Mouse (Mus musculus): ENCODE results near the gene Trpc7. TPM values are rescaled to one million over a fixed set of nuclear protein-coding genes. Genes with fewer than 3 reads are reported as not detected.

Trpc7 gene
- polyA plus RNA-seq, 1 experiment from 2014 or later, result 0.07 TPM

- Histone ChIP-seq H3K27me3 (ENCODE audit: insufficient read depth, poor library complexity, severe bottlenecking) (no peaks in the 10 kb centered on the region), H3K4me1 (replicated peaks) (peaks cover 11% of the 10 kb centered on the region), H3K9me3 (no peaks in the 10 kb centered on the region), H3K27ac (no peak overlapping the region), H3K4me3 (no peak overlapping the region), H3K36me3 (no peaks in the 10 kb centered on the region)
- DNase-seq (ENCODE audit: low spot score), result peak; percentile 6
- 59% methylated on average over 6 of the region's 6 CpGs for WGBS
Measured at GRCm38 (mm10) chr13:56862011-56862410, 33.8 kb downstream of the Trpc7 start.

- no peaks in the 10 kb centered on the region for H3K36me3 ChIP-seq
- H3K27me3 ChIP-seq (ENCODE audit: insufficient read depth, poor library complexity, severe bottlenecking), result no peaks in the 10 kb centered on the region
- H3K4me3 ChIP-seq, result no peak overlapping the region
- H3K27ac ChIP-seq, result no peak overlapping the region
- no peak for DNase-seq (ENCODE audit: low spot score)
- no peaks in the 10 kb centered on the region for H3K9me3 ChIP-seq
- peaks cover 18% of the 10 kb centered on the region for H3K4me1 ChIP-seq (replicated peaks)
- WGBS, result 79% methylated on average over 8 of the region's 8 CpGs
Measured at GRCm38 (mm10) chr13:56854506-56854905, 41.3 kb downstream of the Trpc7 start.

- H3K4me1 ChIP-seq (replicated peaks), result peaks cover 18% of the 10 kb centered on the region
- WGBS, result 38% methylated on average over 5 of the region's 5 CpGs
- peak; percentile 21 for DNase-seq (ENCODE audit: low spot score)
- H3K9me3 ChIP-seq, result no peaks in the 10 kb centered on the region
- no peak overlapping the region for H3K4me3 ChIP-seq
- no peaks in the 10 kb centered on the region for H3K36me3 ChIP-seq
- 0 out of 2 replicates have a peak overlapping the region, but pooled peaks have one; percentile 41 for H3K27ac ChIP-seq
- H3K27me3 ChIP-seq (ENCODE audit: insufficient read depth, poor library complexity, severe bottlenecking), result no peaks in the 10 kb centered on the region
Measured at GRCm38 (mm10) chr13:56853436-56853835, 42.4 kb downstream of the Trpc7 start.

- H3K9me3 ChIP-seq, result no peaks in the 10 kb centered on the region
- DNase-seq (ENCODE audit: low spot score), result no peak
- no peak overlapping the region for H3K27ac ChIP-seq
- 86% methylated on average over 3 of the region's 3 CpGs for WGBS
- H3K27me3 ChIP-seq (ENCODE audit: insufficient read depth, poor library complexity, severe bottlenecking), result no peaks in the 10 kb centered on the region
- no peaks in the 10 kb centered on the region for H3K36me3 ChIP-seq
- H3K4me3 ChIP-seq, result no peak overlapping the region
- no peaks in the 10 kb centered on the region for H3K4me1 ChIP-seq (replicated peaks)
Measured at GRCm38 (mm10) chr13:56845866-56846265, 49.9 kb downstream of the Trpc7 start.

- Histone ChIP-seq H3K36me3 (no peaks in the 10 kb centered on the region), H3K27ac (no peak overlapping the region), H3K27me3 (ENCODE audit: insufficient read depth, poor library complexity, severe bottlenecking) (no peaks in the 10 kb centered on the region), H3K4me3 (no peak overlapping the region), H3K4me1 (replicated peaks) (no peaks in the 10 kb centered on the region), H3K9me3 (no peaks in the 10 kb centered on the region)
- DNase-seq (ENCODE audit: low spot score), result no peak
- 86% methylated on average over 12 of the region's 12 CpGs for WGBS
Measured at GRCm38 (mm10) chr13:56815471-56815870, 80.3 kb downstream of the Trpc7 start.

GRCm38 (mm10) chr13:56806776-56807490 is 88.9 kb downstream of the Trpc7 start:
- H3K4me1 ChIP-seq (replicated peaks), result peaks cover 8% of the 10 kb centered on the region; the same call in 1 of the 2 replicates
- H3K4me3 ChIP-seq, result peak overlapping the region; percentile 45
- no peaks in the 10 kb centered on the region for H3K36me3 ChIP-seq
- peak overlapping the region; percentile 66 for H3K27ac ChIP-seq
- H3K27me3 ChIP-seq (ENCODE audit: insufficient read depth, poor library complexity, severe bottlenecking), result peaks cover 9% of the 10 kb centered on the region; the same call in 1 of the 2 replicates
- peak; percentile 89 for DNase-seq (ENCODE audit: low spot score)
- WGBS, result 11% methylated on average over 27 of the region's 27 CpGs
- no peaks in the 10 kb centered on the region for H3K9me3 ChIP-seq

- H3K27ac ChIP-seq, result no peak overlapping the region
- peaks cover 8% of the 10 kb centered on the region; the same call in 1 of the 2 replicates for H3K4me1 ChIP-seq (replicated peaks)
- H3K4me3 ChIP-seq, result no peak overlapping the region
- 91% methylated on average over 3 of the region's 3 CpGs for WGBS
- H3K9me3 ChIP-seq, result no peaks in the 10 kb centered on the region
- peaks cover 9% of the 10 kb centered on the region; the same call in 1 of the 2 replicates for H3K27me3 ChIP-seq (ENCODE audit: insufficient read depth, poor library complexity, severe bottlenecking)
- DNase-seq (ENCODE audit: low spot score), result no peak
- H3K36me3 ChIP-seq, result no peaks in the 10 kb centered on the region
Measured at GRCm38 (mm10) chr13:56805131-56805530, 90.7 kb downstream of the Trpc7 start.

GRCm38 (mm10) chr13:56797459-56797858 is 98.3 kb downstream of the Trpc7 start:
- peaks cover 20% of the 10 kb centered on the region for H3K4me1 ChIP-seq (replicated peaks)
- no peak overlapping the region for H3K27ac ChIP-seq
- no peaks in the 10 kb centered on the region for H3K36me3 ChIP-seq
- DNase-seq (ENCODE audit: low spot score), result no peak
- H3K27me3 ChIP-seq (ENCODE audit: insufficient read depth, poor library complexity, severe bottlenecking), result no peaks in the 10 kb centered on the region
- WGBS, result 88% methylated on average over 7 of the region's 7 CpGs
- H3K9me3 ChIP-seq, result no peaks in the 10 kb centered on the region
- no peak overlapping the region for H3K4me3 ChIP-seq

GRCm38 (mm10) chr13:56795501-56795900 is 100.3 kb downstream of the Trpc7 start:
- Histone ChIP-seq H3K9me3 (no peaks in the 10 kb centered on the region), H3K4me3 (no peak overlapping the region), H3K27me3 (ENCODE audit: insufficient read depth, poor library complexity, severe bottlenecking) (no peaks in the 10 kb centered on the region), H3K27ac (no peak overlapping the region), H3K4me1 (replicated peaks) (peaks cover 28% of the 10 kb centered on the region), H3K36me3 (no peaks in the 10 kb centered on the region)
- 75% methylated on average over 7 of the region's 7 CpGs for WGBS
- DNase-seq (ENCODE audit: low spot score), result no peak

GRCm38 (mm10) chr13:56794441-56794840 is 101.4 kb downstream of the Trpc7 start:
- Histone ChIP-seq H3K27ac (0 out of 2 replicates have a peak overlapping the region, but pooled peaks have one; percentile 25), H3K4me1 (replicated peaks) (peaks cover 28% of the 10 kb centered on the region), H3K4me3 (no peak overlapping the region), H3K27me3 (ENCODE audit: insufficient read depth, poor library complexity, severe bottlenecking) (no peaks in the 10 kb centered on the region), H3K36me3 (no peaks in the 10 kb centered on the region), H3K9me3 (no peaks in the 10 kb centered on the region)
- WGBS, result 53% methylated on average over 7 of the region's 7 CpGs
- no peak for DNase-seq (ENCODE audit: low spot score)

GRCm38 (mm10) chr13:56792844-56793243 is 102.9 kb downstream of the Trpc7 start:
- WGBS, result 86% methylated on average over 3 of the region's 3 CpGs
- no peaks in the 10 kb centered on the region for H3K36me3 ChIP-seq
- H3K27ac ChIP-seq, result no peak overlapping the region

GRCm38 (mm10) chr13:56790683-56791082 is 105.1 kb downstream of the Trpc7 start:
- Histone ChIP-seq H3K27ac (no peak overlapping the region), H3K9me3 (no peaks in the 10 kb centered on the region), H3K36me3 (no peaks in the 10 kb centered on the region), H3K4me3 (no peak overlapping the region), H3K4me1 (replicated peaks) (peaks cover 26% of the 10 kb centered on the region), H3K27me3 (ENCODE audit: insufficient read depth, poor library complexity, severe bottlenecking) (no peaks in the 10 kb centered on the region)
- DNase-seq (ENCODE audit: low spot score), result no peak
- WGBS, result 93% methylated on average over 3 of the region's 3 CpGs

More at GRCm38 (mm10) chr13:56792844-56793243, 102.9 kb downstream of the Trpc7 start:
- H3K27me3 ChIP-seq (ENCODE audit: insufficient read depth, poor library complexity, severe bottlenecking), result no peaks in the 10 kb centered on the region
- no peak overlapping the region for H3K4me3 ChIP-seq
- no peak for DNase-seq (ENCODE audit: low spot score)
- no peaks in the 10 kb centered on the region for H3K9me3 ChIP-seq
- H3K4me1 ChIP-seq (replicated peaks), result peaks cover 28% of the 10 kb centered on the region

GRCm38 (mm10) chr13:56782621-56783020 is 113.2 kb downstream of the Trpc7 start:
- Histone ChIP-seq H3K4me3 (no peak overlapping the region), H3K36me3 (no peaks in the 10 kb centered on the region), H3K4me1 (replicated peaks) (peaks cover 17% of the 10 kb centered on the region; the same call in 1 of the 2 replicates), H3K27me3 (ENCODE audit: insufficient read depth, poor library complexity, severe bottlenecking) (no peaks in the 10 kb centered on the region), H3K9me3 (peaks cover 7% of the 10 kb centered on the region; the same call in 1 of the 2 replicates), H3K27ac (no peak overlapping the region)
- WGBS, result 91% methylated on average over 1 of the region's 1 CpGs
- DNase-seq (ENCODE audit: low spot score), result no peak

All from hindbrain, embryonic 10.5 days (tissue).